Mouse (Mus musculus) liver, postnatal 0 days (tissue): ENCODE measurements around the gene Pafah1b1. TPM values are rescaled to one million over a fixed set of nuclear protein-coding genes. Genes with fewer than 3 reads are reported as not detected.

Experiments used
- ATAC-seq: fragments of 200-750 bp; cut with Nextera tagmentation; 2 replicates; pipeline ENCODE4 v1.8.0; 2017; ENCODE audit warnings: mild to moderate bottlenecking, moderate library complexity
- DNase-seq: peaks from one replicate; pipeline ENCODE4 v3.0.0-alpha.2; 2016
- H3K27ac ChIP-seq: fragments of 300-500 bp; sonication (generic); 2 replicates; pipeline ENCODE4 v1.5.1; 2014; ENCODE audit warnings: antibody characterized with exemption, moderate library complexity, mild to moderate bottlenecking, low read depth
- H3K27me3 ChIP-seq: fragments of 300-500 bp; sonication (generic); 2 replicates; pipeline ENCODE4 v1.6.1; 2014; ENCODE audit warnings: low read length, control low read depth, mixed read lengths; ENCODE audit not compliant: insufficient read depth
- H3K36me3 ChIP-seq: fragments of 300-500 bp; sonication (generic); replicated peaks from 2 replicates; pipeline ENCODE4 v1.6.1; 2014; ENCODE audit warnings: mild to moderate bottlenecking, control low read depth, low read length, moderate library complexity, mixed read lengths; ENCODE audit not compliant: insufficient read depth
- H3K4me1 ChIP-seq: fragments of 300-500 bp; sonication (generic); 2 replicates; pipeline ENCODE4 v1.6.1; 2014; ENCODE audit warnings: antibody characterized with exemption, mild to moderate bottlenecking, control low read depth; ENCODE audit not compliant: insufficient read depth
- H3K4me2 ChIP-seq: fragments of 300-500 bp; sonication (generic); 2 replicates; pipeline ENCODE4 v1.6.1; 2014; ENCODE audit warnings: low read depth, mild to moderate bottlenecking, low read length, moderate library complexity, mixed read lengths
- H3K4me3 ChIP-seq: fragments of 300-500 bp; sonication (generic); 2 replicates; pipeline ENCODE4 v1.5.1; 2014; ENCODE audit warnings: low read depth, low read length
- H3K9ac ChIP-seq: fragments of 300-500 bp; sonication (generic); replicated peaks from 2 replicates; pipeline ENCODE4 v1.6.1; 2014; ENCODE audit warnings: mild to moderate bottlenecking, moderate library complexity
- H3K9me3 ChIP-seq: fragments of 300-500 bp; sonication (generic); 2 replicates; pipeline ENCODE4 v1.6.1; 2016; ENCODE audit warnings: mild to moderate bottlenecking, control low read depth, low read length, mixed read lengths
- CTCF ChIP-seq: sonication (generic); IDR thresholded peaks from 2 replicates; pipeline ENCODE4 v1.5.1; 2016; ENCODE audit warnings: antibody characterized with exemption, low read depth
- EP300 ChIP-seq: IDR thresholded peaks from 2 replicates; pipeline ENCODE4 v1.6.1; 2016; ENCODE audit warnings: antibody characterized with exemption, low read depth, mild to moderate bottlenecking
- WGBS: fragments of 180-500 bp; shearing (Covaris S2); extraction: QIAGEN DNeasy Blood & Tissue Kit; methylation state at CpG from one replicate; pipeline ENCODE4 v1.1.7; 2014; ENCODE audit not compliant: insufficient replicate concordance; 5-methylcytosine and 5-hydroxymethylcytosine counted together
- polyA plus RNA-seq: library from polyadenylated mRNA; unstranded; fragments of >200 nt; fragmentation: Nextera tagmentation; extraction: Ambion mirVana; gene quantifications from 2 replicates; pipeline ENCODE4 v1.2.1, GENCODE M21; 2015

Pafah1b1 gene
- polyA plus RNA-seq, 1 experiment from 2014 or later, result 24.1 TPM

DNA sequence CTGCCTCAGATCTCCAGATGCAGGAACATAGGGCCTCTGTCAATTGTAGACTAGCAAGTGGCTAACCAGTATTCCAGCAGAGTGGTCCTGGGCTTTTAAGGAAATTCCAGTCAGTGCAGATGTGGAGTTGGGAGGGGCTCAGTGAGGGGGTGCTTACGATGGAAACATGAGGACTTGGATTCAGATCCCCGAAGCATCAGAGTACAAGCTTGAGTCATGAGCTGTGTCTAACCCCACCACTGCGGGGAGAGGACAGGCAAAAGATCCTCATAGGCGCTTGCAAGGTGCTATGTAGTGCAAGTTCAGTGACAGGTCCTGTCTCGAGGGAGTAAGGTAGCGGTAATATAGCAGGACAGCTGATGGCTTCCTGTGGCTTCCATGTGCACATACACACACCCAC is 62.2 kb downstream of the Pafah1b1 start:
- no peak overlapping the region for H3K9ac ChIP-seq
- H3K4me3 ChIP-seq, result no peak overlapping the region
- peaks cover 86% of the 10 kb centered on the region for H3K36me3 ChIP-seq
- H3K27me3 ChIP-seq, result no peaks in the 10 kb centered on the region
- no peaks in the 10 kb centered on the region for H3K9me3 ChIP-seq
- H3K27ac ChIP-seq, result no peak overlapping the region
- DNase-seq, result peak; percentile 8
- 78% methylated on average over 6 of the region's 6 CpGs for WGBS
- no peak for TF ChIP-seq CTCF
- no peak for TF ChIP-seq EP300
- no peaks in the 10 kb centered on the region for H3K4me1 ChIP-seq
- no peak overlapping the region for H3K4me2 ChIP-seq
- no peak for ATAC-seq

DNA sequence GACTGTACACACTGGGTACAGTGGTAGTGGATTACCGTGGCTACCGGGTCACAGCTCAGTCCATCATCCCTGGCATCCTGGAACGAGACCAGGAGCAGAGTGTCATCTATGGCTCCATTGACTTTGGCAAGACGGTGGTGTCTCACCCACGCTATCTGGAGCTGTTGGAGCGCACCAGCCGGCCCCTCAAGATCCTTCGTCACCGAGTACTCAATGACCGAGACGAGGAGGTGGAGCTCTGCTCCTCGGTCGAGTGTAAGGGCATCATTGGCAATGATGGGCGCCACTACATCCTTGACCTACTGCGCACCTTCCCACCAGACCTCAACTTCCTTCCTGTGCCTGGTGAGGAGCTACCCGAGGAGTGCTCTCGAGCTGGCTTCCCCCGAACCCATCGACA is 62.8 kb downstream of the Pafah1b1 start:
- no peaks in the 10 kb centered on the region for H3K9me3 ChIP-seq
- no peak overlapping the region for H3K4me2 ChIP-seq
- H3K4me1 ChIP-seq, result no peaks in the 10 kb centered on the region
- WGBS, result 77% methylated on average over 19 of the region's 19 CpGs
- H3K27me3 ChIP-seq, result no peaks in the 10 kb centered on the region
- peak; percentile 11 for DNase-seq
- H3K27ac ChIP-seq, result no peak overlapping the region
- no peak for TF ChIP-seq EP300
- no peak for TF ChIP-seq CTCF
- no peak overlapping the region for H3K4me3 ChIP-seq
- H3K9ac ChIP-seq, result no peak overlapping the region
- no peak for ATAC-seq
- H3K36me3 ChIP-seq, result peaks cover 83% of the 10 kb centered on the region

DNA sequence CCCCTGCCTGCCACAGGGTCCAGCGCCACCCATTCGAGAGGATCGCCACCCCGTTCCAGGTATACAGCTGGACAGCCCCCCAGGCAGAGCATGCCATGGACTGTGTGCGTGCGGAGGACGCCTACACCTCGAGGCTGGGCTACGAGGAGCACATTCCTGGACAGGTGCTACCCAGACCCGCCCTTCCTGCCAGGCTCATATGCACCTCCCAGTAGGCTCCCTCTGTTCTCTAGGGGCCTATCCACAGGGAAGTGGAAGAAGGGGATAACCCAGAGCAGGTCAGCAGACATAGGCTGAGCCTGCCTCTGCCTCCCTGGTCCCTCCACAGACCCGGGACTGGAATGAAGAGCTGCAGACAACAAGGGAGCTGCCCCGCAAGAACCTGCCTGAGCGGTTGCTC is 64.1 kb downstream of the Pafah1b1 start:
- Histone ChIP-seq H3K4me3 (no peak overlapping the region), H3K36me3 (peaks cover 71% of the 10 kb centered on the region), H3K9ac (no peak overlapping the region), H3K4me1 (no peaks in the 10 kb centered on the region), H3K9me3 (no peaks in the 10 kb centered on the region), H3K27me3 (no peaks in the 10 kb centered on the region), H3K27ac (no peak overlapping the region), H3K4me2 (no peak overlapping the region)
- TF ChIP-seq CTCF (no peak), EP300 (no peak)
- WGBS, result 91% methylated on average over 13 of the region's 13 CpGs
- ATAC-seq (no peak), DNase-seq (no peak)

DNA sequence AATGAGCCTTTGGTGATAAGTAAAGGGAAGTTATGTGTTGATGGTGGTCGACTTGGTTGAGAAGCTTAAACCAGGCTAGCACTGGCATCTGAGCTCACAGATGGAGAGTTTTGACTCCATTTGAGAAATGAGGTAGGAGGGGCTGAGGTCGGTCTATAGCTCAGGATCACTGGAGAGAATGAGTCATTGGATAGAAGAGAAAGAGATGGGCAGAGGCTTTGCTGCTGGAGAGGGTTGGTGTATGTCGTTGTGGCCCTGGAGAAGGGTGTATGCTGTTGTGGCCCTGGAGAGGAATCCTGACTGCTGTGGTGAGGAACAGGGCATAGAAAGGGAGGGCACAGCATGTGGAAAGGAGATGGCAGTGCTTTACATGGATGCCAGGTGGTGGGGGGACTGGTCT is 68.5 kb downstream of the Pafah1b1 start:
- TF ChIP-seq CTCF (no peak), EP300 (no peak)

DNA sequence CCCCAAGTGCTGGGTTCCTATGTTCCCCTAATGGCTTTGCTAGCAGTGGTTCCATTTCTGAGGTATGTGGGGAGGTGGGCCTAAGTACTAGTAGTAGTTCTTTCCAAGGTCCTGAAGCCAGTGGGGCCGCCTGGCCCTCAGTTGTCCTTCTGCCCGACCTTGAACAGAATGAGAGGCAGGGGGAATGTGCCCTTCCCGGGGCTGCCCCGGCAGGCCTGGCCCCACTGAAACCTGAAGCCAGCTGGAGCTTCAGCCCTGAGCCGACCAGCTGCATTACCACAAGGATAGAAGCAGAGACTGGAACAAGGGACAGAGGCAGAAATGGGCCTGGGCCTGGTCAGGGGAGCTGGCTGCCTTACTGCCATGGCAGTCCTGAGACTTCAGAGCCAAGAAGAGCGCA is 71.1 kb downstream of the Pafah1b1 start:
- no peak for DNase-seq

More for the DNA sequence above, 68.5 kb downstream of the Pafah1b1 start:
- no peaks in the 10 kb centered on the region for H3K9me3 ChIP-seq
- ATAC-seq (no peak), DNase-seq (no peak)
- H3K27ac ChIP-seq, result no peak overlapping the region
- no peak overlapping the region for H3K9ac ChIP-seq
- H3K4me1 ChIP-seq, result peaks cover 21% of the 10 kb centered on the region
- no peak overlapping the region for H3K4me3 ChIP-seq
- H3K36me3 ChIP-seq, result peaks cover 38% of the 10 kb centered on the region
- no peaks in the 10 kb centered on the region for H3K27me3 ChIP-seq
- WGBS, result 71% methylated on average over 3 of the region's 3 CpGs
- no peak overlapping the region for H3K4me2 ChIP-seq

DNA sequence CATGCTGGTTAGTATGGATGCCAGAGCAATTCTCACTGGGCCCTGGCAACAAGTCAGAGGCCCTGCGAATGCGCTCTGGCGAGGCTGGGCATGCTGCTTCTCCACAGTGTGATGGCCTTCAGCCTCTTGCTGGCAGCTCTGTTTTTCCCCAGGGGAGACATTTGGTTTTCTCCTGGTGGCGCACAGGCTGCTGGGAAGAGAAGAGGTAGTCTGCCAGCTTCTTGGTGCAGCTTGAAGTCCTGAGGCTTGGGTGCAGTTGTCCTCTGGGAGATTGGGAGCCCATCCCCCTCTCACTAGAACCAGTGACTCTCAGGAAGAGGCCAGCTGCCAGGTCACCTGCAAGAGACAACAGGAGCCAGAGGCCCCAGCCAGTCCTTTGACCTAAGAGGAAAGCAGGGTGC is 71.7 kb downstream of the Pafah1b1 start:
- 84% methylated on average over 4 of the region's 4 CpGs for WGBS
- ATAC-seq, result no peak
- peak overlapping the region; percentile 57; the same call in 1 of the 2 replicates for H3K27ac ChIP-seq
- peak overlapping the region; percentile 93 for H3K4me2 ChIP-seq
- H3K36me3 ChIP-seq, result peaks cover 9% of the 10 kb centered on the region
- DNase-seq, result peak; percentile 40
- H3K9me3 ChIP-seq, result no peaks in the 10 kb centered on the region
- peak overlapping the region; percentile 57 for H3K9ac ChIP-seq
- peak overlapping the region; percentile 14; the same call in 1 of the 2 replicates for H3K4me3 ChIP-seq
- TF ChIP-seq EP300, result no peak
- no peak for TF ChIP-seq CTCF
- peaks cover 30% of the 10 kb centered on the region for H3K4me1 ChIP-seq
- H3K27me3 ChIP-seq, result no peaks in the 10 kb centered on the region

More for the DNA sequence above, 71.1 kb downstream of the Pafah1b1 start:
- Histone ChIP-seq H3K27ac (peak overlapping the region; percentile 57; the same call in 1 of the 2 replicates), H3K4me3 (peak overlapping the region; percentile 14; the same call in 1 of the 2 replicates), H3K9me3 (no peaks in the 10 kb centered on the region), H3K27me3 (no peaks in the 10 kb centered on the region), H3K4me2 (peak overlapping the region; percentile 93), H3K36me3 (peaks cover 15% of the 10 kb centered on the region), H3K9ac (peak overlapping the region; percentile 57), H3K4me1 (peaks cover 28% of the 10 kb centered on the region)
- 63% methylated on average over 6 of the region's 6 CpGs for WGBS
- ATAC-seq, result no peak
- TF ChIP-seq EP300, result no peak
- no peak for TF ChIP-seq CTCF
